Comparison of ENCODE assay signal across 8 mouse cellular contexts in the genomic region with DNA sequence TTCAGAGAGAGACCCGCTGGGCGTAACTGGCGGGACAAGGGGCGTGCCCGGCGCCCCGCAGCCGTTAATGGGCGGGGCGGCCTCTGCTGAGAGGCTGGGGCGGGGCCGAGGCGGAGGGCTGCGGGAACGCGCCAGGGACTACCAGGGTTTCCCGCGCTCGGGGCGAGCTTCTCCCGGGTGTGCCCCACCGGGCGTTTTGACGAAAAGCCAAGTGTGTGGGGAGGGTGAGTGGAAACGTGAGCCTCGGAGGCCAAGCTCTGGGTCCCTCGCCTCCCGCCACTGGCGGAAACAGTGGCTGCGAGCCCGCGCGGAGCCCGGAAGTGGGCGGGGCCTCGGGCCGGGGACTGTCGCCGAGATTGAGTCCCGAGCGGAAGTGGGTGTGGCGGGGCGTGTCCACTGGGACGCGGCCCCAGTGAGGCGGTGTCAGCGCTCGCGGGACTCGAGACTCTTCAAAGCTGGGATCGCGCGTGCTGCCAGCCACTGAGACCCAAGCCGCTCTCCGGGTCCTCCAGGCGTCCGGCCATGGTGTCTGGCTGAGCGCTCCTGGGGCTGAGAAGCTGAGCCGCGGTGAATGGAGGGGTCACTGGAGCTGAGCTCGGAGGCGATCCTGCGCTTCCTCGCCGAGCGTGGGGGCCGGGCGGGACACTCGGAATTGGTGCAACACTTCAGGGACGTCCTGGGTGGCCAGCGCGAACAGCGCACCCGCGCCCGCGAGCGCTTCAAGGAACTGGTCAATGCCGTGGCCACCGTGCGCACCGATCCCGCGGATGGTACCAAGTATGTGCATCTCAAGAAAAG. TPM values are rescaled to one million over a fixed set of nuclear protein-coding genes. Genes with fewer than 3 reads are reported as not detected.
A peak's percentile ranks its signal among the peaks of the same experiment; 100 is the strongest.
DNase-seq lines count a peak whose midpoint lies in the region; ATAC-seq and TF ChIP-seq lines count a peak whose summit lies in the region.

Gene Sept10 (minus strand): TSS at position 375 of the 798 bp plus-strand sequence.
Gene Sowahc (plus strand): TSS at position 481 of the 798 bp plus-strand sequence.

- H3K27ac ChIP-seq in lung, embryonic 14.5 days (ENCODE audit: low read depth) = peak within 1 kb of the TSS; percentile 96

- H3K36me3 ChIP-seq in lung, embryonic 14.5 days (ENCODE audit: insufficient read depth) = no peaks in the 10 kb centered on the region

- peak; percentile 98 for DNase-seq in Muller cell, postnatal 12 days (ENCODE audit: inconsistent ontology term)
- DNase-seq in cerebellum, adult 9-10 months = peak; percentile 96
- peak; percentile 90 to 95 for DNase-seq in layer of hippocampus, adult 8-10 months (ENCODE audit: low spot score in 2 of 2)
- peak; percentile 99 for DNase-seq in lung, embryonic 14.5 days
- DNase-seq in testis, postnatal 14 days (ENCODE audit: low spot score) = peak; percentile 96

- peak; percentile 94 for ATAC-seq in frontal cortex, adult (ENCODE audit: low TSS enrichment)
- ATAC-seq in hematopoietic stem cell, adult 5-6 weeks (replicated peaks in 1 of 2; ENCODE audit: insufficient read depth in 1 of 2, low FRiP score in 2 of 2, low TSS enrichment in 1 of 2, low read depth in 1 of 2, poor library complexity in 2 of 2, severe bottlenecking in 2 of 2) = peak; percentile 89 to 94
- peak; percentile 97 for ATAC-seq in lung, embryonic 14.5 days (ENCODE audit: insufficient read depth)
- peak; percentile 94 for ATAC-seq in neutrophil, adult 5-6 weeks (ENCODE audit: extremely low read depth, insufficient number of reproducible peaks, low FRiP score, poor library complexity, severe bottlenecking)

- no peaks in the 10 kb centered on the region for H3K9me3 ChIP-seq in lung, embryonic 14.5 days (ENCODE audit: low read depth, low read length)

- peak within 1 kb of the TSS; percentile 87 for H3K4me3 ChIP-seq in lung, embryonic 14.5 days (ENCODE audit: low read depth, low read length)

- H3K4me1 ChIP-seq in lung, embryonic 14.5 days (ENCODE audit: insufficient read depth) = peaks cover 3% of the 10 kb centered on the region; the same call in 1 of the 2 replicates

- H3K27me3 ChIP-seq in lung, embryonic 14.5 days (ENCODE audit: insufficient read depth, low read length) = no peaks in the 10 kb centered on the region; the same call in 1 of the 2 replicates

- peak within 1 kb of the TSS; percentile 100 for H3K4me2 ChIP-seq in lung, embryonic 14.5 days

- peak within 1 kb of the TSS; percentile 92 for H3K9ac ChIP-seq in lung, embryonic 14.5 days

- WGBS in lung, embryonic 14.5 days = under 1% methylated on average over 84 of the region's 84 CpGs

- TF ChIP-seq CTCF in lung, embryonic 14.5 days (IDR thresholded peaks at IDR 0.05; ENCODE audit: low read depth) = no peak

RNA-seq across cellular contexts. Expression of gene Sept10, which starts in this region (rescaled TPM):
- 4.8 and 9.4 TPM in 2 replicates for total RNA-seq in hematopoietic stem cell, adult 5-6 weeks (2017)
- total RNA-seq in layer of hippocampus, adult 8-10 months (2022) = 10 to 100 TPM in 1 of 4 experiments, 1 to 10 TPM in 3; 7.7 to 10.8 (median 9.0) TPM
- 68.5 and 69.4 TPM in 2 replicates for polyA plus RNA-seq in lung, embryonic 14.5 days (2014; fragmentation: Nextera tagmentation; extraction: Ambion mirVana)
- 8.5 and 9.8 TPM in 2 replicates for total RNA-seq in neutrophil, adult 5-6 weeks (2017)

RNA-seq across cellular contexts. Expression of gene Sowahc, which starts in this region (rescaled TPM):
- total RNA-seq in hematopoietic stem cell, adult 5-6 weeks (2017) = 2.0 and 3.6 TPM in 2 replicates
- total RNA-seq in layer of hippocampus, adult 8-10 months (2022) = 10 to 100 TPM in 2 of 4 experiments, 1 to 10 TPM in 2; 6.4 to 13.3 (median 10.6) TPM
- polyA plus RNA-seq in lung, embryonic 14.5 days (2014; fragmentation: Nextera tagmentation; extraction: Ambion mirVana) = 9.5 and 10.5 TPM in 2 replicates
- 10.3 and 15.4 TPM in 2 replicates for total RNA-seq in neutrophil, adult 5-6 weeks (2017)

Comparison
In these comparisons a context has a peak if more than half of its experiments do, and no peak if none do; other contexts are left out.
1. Peak in every context shown above with its lines: DNase-seq, ATAC-seq, H3K4me3 ChIP-seq and H3K27ac ChIP-seq.